Mouse (Mus musculus): ENCODE results near the gene Ap1s2. TPM values are rescaled to one million over a fixed set of nuclear protein-coding genes. Genes with fewer than 3 reads are reported as not detected.

Ap1s2 gene
- polyA plus RNA-seq (2014; fragmentation: Illumina TruSeq; extraction: RNeasy Lipid Tissue Mini Kit (QIAGEN cat#74804); ENCODE audit: low read depth, low replicate concordance), result 7.8 TPM

GRCm38 (mm10) chrX:163908337-163909250 is at the start of gene Ap1s2:
Gene Ap1s2 (plus strand): TSS chrX:163909017.

GRCm38 (mm10) chrX:163958467-163958875 is 49.7 kb downstream of the Ap1s2 start, which contains the start of gene Zrsr2:
Gene Zrsr2 (minus strand): TSS chrX:163958661.

Other genes with a start within 250 kb of the Ap1s2 start
- not detected for gene Rnf138rt1, start 147.7 kb upstream of the Ap1s2 start, polyA plus RNA-seq (2014; fragmentation: Illumina TruSeq; extraction: RNeasy Lipid Tissue Mini Kit (QIAGEN cat#74804); ENCODE audit: low read depth, low replicate concordance)
- 16.2 TPM for gene Zrsr2, start 49.6 kb downstream of the Ap1s2 start, polyA plus RNA-seq (2014; fragmentation: Illumina TruSeq; extraction: RNeasy Lipid Tissue Mini Kit (QIAGEN cat#74804); ENCODE audit: low read depth, low replicate concordance)
- gene Car5b, start 119.0 kb downstream of the Ap1s2 start, polyA plus RNA-seq (2014; fragmentation: Illumina TruSeq; extraction: RNeasy Lipid Tissue Mini Kit (QIAGEN cat#74804); ENCODE audit: low read depth, low replicate concordance), result 3.2 TPM
- gene Siah1b, start 167.5 kb downstream of the Ap1s2 start, polyA plus RNA-seq (2014; fragmentation: Illumina TruSeq; extraction: RNeasy Lipid Tissue Mini Kit (QIAGEN cat#74804); ENCODE audit: low read depth, low replicate concordance), result 1.8 TPM
- gene Cltrn, start 179.8 kb downstream of the Ap1s2 start, polyA plus RNA-seq (2014; fragmentation: Illumina TruSeq; extraction: RNeasy Lipid Tissue Mini Kit (QIAGEN cat#74804); ENCODE audit: low read depth, low replicate concordance), result 1.4 TPM
- gene Ace2, start 230.3 kb downstream of the Ap1s2 start, polyA plus RNA-seq (2014; fragmentation: Illumina TruSeq; extraction: RNeasy Lipid Tissue Mini Kit (QIAGEN cat#74804); ENCODE audit: low read depth, low replicate concordance), result 1.0 TPM

All from liver, adult 10 weeks (tissue).